Mouse (Mus musculus): ENCODE results near the gene Med12l. TPM values are rescaled to one million over a fixed set of nuclear protein-coding genes. Genes with fewer than 3 reads are reported as not detected.

Gene Med12l
- 0.21 TPM for polyA plus RNA-seq (2014; fragmentation: Illumina TruSeq; extraction: RNeasy Lipid Tissue Mini Kit (QIAGEN cat#74804); ENCODE audit: insufficient read depth, low read depth, low replicate concordance)

GRCm38 (mm10) chr3:59005271-59005995 is at the start of gene Med12l:
Gene Med12l (plus strand): TSS chr3:59005825.

GRCm38 (mm10) chr3:59101218-59101986 is 95.8 kb downstream of the Med12l start, which contains the start of gene Gpr171:
Gene Gpr171 (minus strand): TSS chr3:59101821.

GRCm38 (mm10) chr3:59153424-59153823 is 147.8 kb downstream of the Med12l start, which contains the start of gene P2ry14:
Gene P2ry14 (minus strand): TSS chr3:59153618.

GRCm38 (mm10) chr3:59194938-59195337 is 189.3 kb downstream of the Med12l start, which contains the start of gene Gpr87:
Gene Gpr87 (minus strand): TSS chr3:59195104.

GRCm38 (mm10) chr3:59210727-59211126 is 205.1 kb downstream of the Med12l start, which contains the start of gene P2ry13:
Gene P2ry13 (minus strand): TSS chr3:59210882.

GRCm38 (mm10) chr3:59262704-59263103 is 257.1 kb downstream of the Med12l start, which contains the start of gene P2ry12:
Gene P2ry12 (minus strand): TSS chr3:59262871.

GRCm38 (mm10) chr3:59344065-59344905 is 338.7 kb downstream of the Med12l start, which contains the start of gene Igsf10:
Gene Igsf10 (minus strand): TSS chr3:59344394.

Other genes with a start within 250 kb of the Med12l start
- gene Mindy4b-ps, start 183.5 kb upstream of the Med12l start, polyA plus RNA-seq (2014; fragmentation: Illumina TruSeq; extraction: RNeasy Lipid Tissue Mini Kit (QIAGEN cat#74804); ENCODE audit: insufficient read depth, low read depth, low replicate concordance), result not detected
- not detected for gene Clrn1, start 120.5 kb upstream of the Med12l start, polyA plus RNA-seq (2014; fragmentation: Illumina TruSeq; extraction: RNeasy Lipid Tissue Mini Kit (QIAGEN cat#74804); ENCODE audit: insufficient read depth, low read depth, low replicate concordance)
- gene Gpr171, start 96.0 kb downstream of the Med12l start, polyA plus RNA-seq (2014; fragmentation: Illumina TruSeq; extraction: RNeasy Lipid Tissue Mini Kit (QIAGEN cat#74804); ENCODE audit: insufficient read depth, low read depth, low replicate concordance), result 4.6 TPM
- gene P2ry14, start 147.8 kb downstream of the Med12l start, polyA plus RNA-seq (2014; fragmentation: Illumina TruSeq; extraction: RNeasy Lipid Tissue Mini Kit (QIAGEN cat#74804); ENCODE audit: insufficient read depth, low read depth, low replicate concordance), result 8.8 TPM
- gene Gpr87, start 189.3 kb downstream of the Med12l start, polyA plus RNA-seq (2014; fragmentation: Illumina TruSeq; extraction: RNeasy Lipid Tissue Mini Kit (QIAGEN cat#74804); ENCODE audit: insufficient read depth, low read depth, low replicate concordance), result not detected
- 2.2 TPM for gene P2ry13, start 205.1 kb downstream of the Med12l start, polyA plus RNA-seq (2014; fragmentation: Illumina TruSeq; extraction: RNeasy Lipid Tissue Mini Kit (QIAGEN cat#74804); ENCODE audit: insufficient read depth, low read depth, low replicate concordance)